Mouse (Mus musculus) embryonic fibroblast, embryonic 13.5 days (primary cell): ENCODE measurements around the gene Aldh4a1.

Experiments used
- CTCF ChIP-seq: IDR thresholded peaks from 2 replicates; pipeline ENCODE4 v1.5.1; 2011; ENCODE audit warnings: mild to moderate bottlenecking, control low read depth, low read length, moderate library complexity, borderline replicate concordance; ENCODE audit not compliant: insufficient read depth
- POLR2A ChIP-seq: IDR thresholded peaks from 2 replicates; pipeline ENCODE4 v1.6.1; 2011; ENCODE audit warnings: low read depth, mild to moderate bottlenecking, control low read depth, low read length, moderate library complexity

GRCm38 (mm10) chr4:139689627-139690269 is 67.1 kb downstream of the Aldh4a1 start:
- TF ChIP-seq CTCF: no peak
- TF ChIP-seq POLR2A: no peak
